Mouse (Mus musculus): ENCODE data around the gene Fut1. TPM values are rescaled to one million over a fixed set of nuclear protein-coding genes. Genes with fewer than 3 reads are reported as not detected.

The Fut1 gene
- polyA plus RNA-seq, 1 experiment from 2014 or later = 0.13 TPM

GRCm38 (mm10) chr7:45591880-45592279, 25.2 kb upstream of the Fut1 start:
- H3K4me3 ChIP-seq (ENCODE audit: low read depth, low read length) = no peak overlapping the region
- no peak for TF ChIP-seq CTCF (IDR thresholded peaks at IDR 0.05; ENCODE audit: low read depth)
- WGBS = 70% methylated on average over 7 of the region's 7 CpGs

GRCm38 (mm10) chr7:45593118-45593815, 23.8 kb upstream of the Fut1 start:
- no peaks in the 10 kb centered on the region for H3K27me3 ChIP-seq (ENCODE audit: insufficient read depth, low read length)
- no peak overlapping the region for H3K9ac ChIP-seq
- H3K4me2 ChIP-seq = no peak overlapping the region
- TF ChIP-seq CTCF (IDR thresholded peaks at IDR 0.05; ENCODE audit: low read depth) = peak; percentile 92
- no peaks in the 10 kb centered on the region for H3K4me1 ChIP-seq (ENCODE audit: insufficient read depth)
- ATAC-seq (ENCODE audit: insufficient read depth) (no peak), DNase-seq (peak; percentile 78)
- WGBS = 17% methylated on average over 10 of the region's 10 CpGs
- H3K4me3 ChIP-seq (ENCODE audit: low read depth, low read length) = no peak overlapping the region
- H3K27ac ChIP-seq (ENCODE audit: low read depth) = no peak overlapping the region
- peaks cover under 1% of the 10 kb centered on the region; the same call in 1 of the 2 replicates for H3K36me3 ChIP-seq (ENCODE audit: insufficient read depth)
- H3K9me3 ChIP-seq (ENCODE audit: low read depth, low read length) = no peaks in the 10 kb centered on the region

More at GRCm38 (mm10) chr7:45591880-45592279, 25.2 kb upstream of the Fut1 start:
- Histone ChIP-seq H3K36me3 (ENCODE audit: insufficient read depth) (peaks cover 12% of the 10 kb centered on the region; the same call in 1 of the 2 replicates), H3K9ac (no peak overlapping the region), H3K27ac (ENCODE audit: low read depth) (no peak overlapping the region), H3K9me3 (ENCODE audit: low read depth, low read length) (no peaks in the 10 kb centered on the region), H3K4me2 (no peak overlapping the region), H3K4me1 (ENCODE audit: insufficient read depth) (no peaks in the 10 kb centered on the region), H3K27me3 (ENCODE audit: insufficient read depth, low read length) (no peaks in the 10 kb centered on the region)
- ATAC-seq (ENCODE audit: insufficient read depth) (no peak), DNase-seq (no peak)

- no peak overlapping the region for H3K4me2 ChIP-seq
- no peak overlapping the region for H3K27ac ChIP-seq (ENCODE audit: low read depth)
- TF ChIP-seq CTCF (IDR thresholded peaks at IDR 0.05; ENCODE audit: low read depth) = no peak
- no peak overlapping the region for H3K9ac ChIP-seq
- no peak overlapping the region for H3K4me3 ChIP-seq (ENCODE audit: low read depth, low read length)
- no peaks in the 10 kb centered on the region for H3K27me3 ChIP-seq (ENCODE audit: insufficient read depth, low read length)
- WGBS = 70% methylated on average over 4 of the region's 4 CpGs
- ATAC-seq (ENCODE audit: insufficient read depth) = no peak
- no peaks in the 10 kb centered on the region for H3K36me3 ChIP-seq (ENCODE audit: insufficient read depth)
- no peak for DNase-seq
- H3K9me3 ChIP-seq (ENCODE audit: low read depth, low read length) = no peaks in the 10 kb centered on the region
- no peaks in the 10 kb centered on the region for H3K4me1 ChIP-seq (ENCODE audit: insufficient read depth)
These were observed 21.9 kb upstream of the Fut1 start for GRCm38 (mm10) chr7:45595176-45595575.

GRCm38 (mm10) chr7:45596107-45596506, 21.0 kb upstream of the Fut1 start:
- no peak for DNase-seq
- no peaks in the 10 kb centered on the region for H3K27me3 ChIP-seq (ENCODE audit: insufficient read depth, low read length)
- no peaks in the 10 kb centered on the region for H3K4me1 ChIP-seq (ENCODE audit: insufficient read depth)
- no peaks in the 10 kb centered on the region for H3K9me3 ChIP-seq (ENCODE audit: low read depth, low read length)
- H3K9ac ChIP-seq = no peak overlapping the region
- TF ChIP-seq CTCF (IDR thresholded peaks at IDR 0.05; ENCODE audit: low read depth) = no peak
- no peak overlapping the region for H3K4me3 ChIP-seq (ENCODE audit: low read depth, low read length)
- H3K27ac ChIP-seq (ENCODE audit: low read depth) = no peak overlapping the region
- H3K36me3 ChIP-seq (ENCODE audit: insufficient read depth) = no peaks in the 10 kb centered on the region
- ATAC-seq (ENCODE audit: insufficient read depth) = no peak
- 53% methylated on average over 1 of the region's 1 CpGs for WGBS
- no peak overlapping the region for H3K4me2 ChIP-seq

- Histone ChIP-seq H3K4me3 (ENCODE audit: low read depth, low read length) (no peak overlapping the region), H3K36me3 (ENCODE audit: insufficient read depth) (no peaks in the 10 kb centered on the region), H3K4me2 (no peak overlapping the region), H3K9me3 (ENCODE audit: low read depth, low read length) (no peaks in the 10 kb centered on the region), H3K4me1 (ENCODE audit: insufficient read depth) (no peaks in the 10 kb centered on the region), H3K27ac (ENCODE audit: low read depth) (no peak overlapping the region), H3K9ac (no peak overlapping the region), H3K27me3 (ENCODE audit: insufficient read depth, low read length) (no peaks in the 10 kb centered on the region)
- ATAC-seq (ENCODE audit: insufficient read depth) = no peak
- no peak for TF ChIP-seq CTCF (IDR thresholded peaks at IDR 0.05; ENCODE audit: low read depth)
- DNase-seq = no peak
- 83% methylated on average over 5 of the region's 5 CpGs for WGBS
These were observed 20.1 kb upstream of the Fut1 start for GRCm38 (mm10) chr7:45597013-45597412.

GRCm38 (mm10) chr7:45597527-45597926, 19.6 kb upstream of the Fut1 start:
- Histone ChIP-seq H3K27me3 (ENCODE audit: insufficient read depth, low read length) (no peaks in the 10 kb centered on the region), H3K36me3 (ENCODE audit: insufficient read depth) (no peaks in the 10 kb centered on the region), H3K4me3 (ENCODE audit: low read depth, low read length) (no peak overlapping the region), H3K9ac (no peak overlapping the region), H3K27ac (ENCODE audit: low read depth) (no peak overlapping the region), H3K4me1 (ENCODE audit: insufficient read depth) (no peaks in the 10 kb centered on the region), H3K4me2 (no peak overlapping the region), H3K9me3 (ENCODE audit: low read depth, low read length) (no peaks in the 10 kb centered on the region)
- DNase-seq (no peak), ATAC-seq (ENCODE audit: insufficient read depth) (no peak)
- WGBS = 87% methylated on average over 6 of the region's 6 CpGs
- TF ChIP-seq CTCF (IDR thresholded peaks at IDR 0.05; ENCODE audit: low read depth) = no peak

- Histone ChIP-seq H3K4me3 (ENCODE audit: low read depth, low read length) (no peak overlapping the region), H3K9ac (no peak overlapping the region), H3K4me2 (no peak overlapping the region), H3K27me3 (ENCODE audit: insufficient read depth, low read length) (no peaks in the 10 kb centered on the region), H3K27ac (ENCODE audit: low read depth) (no peak overlapping the region), H3K36me3 (ENCODE audit: insufficient read depth) (no peaks in the 10 kb centered on the region), H3K4me1 (ENCODE audit: insufficient read depth) (no peaks in the 10 kb centered on the region), H3K9me3 (ENCODE audit: low read depth, low read length) (no peaks in the 10 kb centered on the region)
- TF ChIP-seq CTCF (IDR thresholded peaks at IDR 0.05; ENCODE audit: low read depth) = no peak
- DNase-seq = peak; percentile 21
- 34% methylated on average over 18 of the region's 18 CpGs for WGBS
- no peak for ATAC-seq (ENCODE audit: insufficient read depth)
These were observed 17.9 kb upstream of the Fut1 start for GRCm38 (mm10) chr7:45598960-45599879.
